Mouse (Mus musculus) testis, adult 2 months (tissue): Measurements from ENCODE around the gene Tex33.

ENCODE experiments used
- CTCF ChIP-seq: fragments of 200-500 bp; IDR thresholded peaks from 2 replicates; pipeline ENCODE4 v1.5.1; 2012; ENCODE audit warnings: low read depth, mild to moderate bottlenecking, inconsistent platforms, low read length, moderate library complexity; ENCODE audit not compliant: control insufficient read depth, insufficient read depth, insufficient replicate concordance
- POLR2A ChIP-seq: fragments of 200-500 bp; IDR thresholded peaks from 2 replicates; pipeline ENCODE4 v1.6.1; 2012; ENCODE audit warnings: low read depth, mild to moderate bottlenecking, inconsistent platforms, low read length, moderate library complexity; ENCODE audit not compliant: control insufficient read depth

- TF ChIP-seq CTCF, result no peak
- TF ChIP-seq POLR2A, result no peak
Observed at GRCm38 (mm10) chr15:78438018-78438394, 42.3 kb upstream of the Tex33 start.
